In genomic region chr19:27558199-27558598, GRCm38 (mm10) we compare ENCODE assay signal across 18 mouse cellular contexts.
A peak's percentile ranks its signal among the peaks of the same experiment; 100 is the strongest.
DNase-seq lines count a peak whose midpoint lies in the region.
"Had no signal": no experiment of that assay in that cellular context is flagged by ENCODE, and none has a peak within 500 bp of the region (broad histone marks: within the 10 kb centered on the region; RNA-seq: fewer than 3 reads in every experiment).

No protein-coding gene starts in this region.

- peak; percentile 64 to 73 for DNase-seq in frontal cortex, adult 2 months (ENCODE audit: extremely low spot score in 1 of 2, low spot score in 1 of 2)
- DNase-seq in frontal cortex, postnatal 14 days (ENCODE audit: low spot score in 2 of 2), result no peak
- DNase-seq in right cerebral cortex, adult 18-20 months, result peak; percentile 67
- DNase-seq in right cerebral cortex, postnatal 25 days, result no peak
- peak; percentile 90 for DNase-seq in 3T3-L1 (ENCODE audit: low read depth, low spot score)
- peak; percentile 48 for DNase-seq in adipocyte (ENCODE audit: low spot score)
- DNase-seq in adrenal gland, adult 18-20 months (ENCODE audit: low spot score in 2 of 2), result no peak
- no peak for DNase-seq in MN1 (ENCODE audit: low spot score)
- DNase-seq: adrenal gland, adult 8-10 months; adrenal gland, postnatal 25 days; cerebellum, adult 18-20 months; cerebellum, adult 9-11 months; cerebellum, postnatal 25 days; gastrocnemius, postnatal 10 days; gastrocnemius, postnatal 36 days; heart, adult 2 months; heart, postnatal 14 days; heart, postnatal 4 days had no signal

Comparison
In these comparisons a context has a peak if more than half of its experiments do, and no peak if none do; other contexts are left out.
1. DNase-seq: peak in frontal cortex, adult 2 months (2 of 2), right cerebral cortex, adult 18-20 months (single experiment), 3T3-L1 (single experiment) and adipocyte (single experiment); none in frontal cortex, postnatal 14 days (0 of 2), right cerebral cortex, postnatal 25 days (single experiment), adrenal gland, adult 18-20 months (0 of 2) and MN1 (single experiment).